Mouse (Mus musculus) cerebellum, adult 2 months (tissue): Measurements from ENCODE around the gene Stx5a.

Source experiments
- CTCF ChIP-seq: fragments of 200-500 bp; IDR thresholded peaks from 2 replicates; pipeline ENCODE4 v1.5.1; 2011; ENCODE audit warnings: low read depth, mild to moderate bottlenecking, control low read depth, low read length, moderate library complexity, borderline replicate concordance; ENCODE audit not compliant: insufficient read depth
- POLR2A ChIP-seq: fragments of 200-500 bp; IDR thresholded peaks from 2 replicates; pipeline ENCODE4 v1.6.1; 2011; ENCODE audit warnings: low read length, control low read depth, borderline replicate concordance; ENCODE audit not compliant: insufficient read depth

- no peak for TF ChIP-seq CTCF
- TF ChIP-seq POLR2A, result no peak
Observed at GRCm38 (mm10) chr19:8758899-8759298, 17.7 kb downstream of the Stx5a start.
